In the genomic region with DNA sequence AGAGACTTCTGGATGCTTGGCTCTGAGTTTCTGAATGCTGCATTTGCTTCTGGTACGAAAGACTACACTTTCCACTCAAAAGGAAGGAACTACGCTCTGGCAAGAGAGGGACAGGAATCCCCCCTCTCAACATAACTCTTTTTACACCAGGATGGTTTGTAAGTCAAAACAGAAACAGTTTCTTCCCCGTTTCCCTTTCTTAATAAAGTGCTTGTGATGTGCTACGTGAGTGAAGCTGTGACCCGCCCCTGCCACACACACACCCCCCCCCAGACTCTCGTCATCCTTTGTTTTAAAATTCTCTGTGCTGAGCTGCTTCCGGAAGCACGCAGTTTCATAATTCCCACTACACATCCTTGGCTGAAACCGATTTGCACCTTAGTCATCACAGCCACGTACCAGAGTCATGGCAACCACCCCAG, we compare ENCODE assay signal across 8 mouse cellular contexts. TPM values are rescaled to one million over a fixed set of nuclear protein-coding genes. Genes with fewer than 3 reads are reported as not detected.
DNase-seq lines count a peak whose midpoint lies in the region; ATAC-seq and TF ChIP-seq lines count a peak whose summit lies in the region.

No protein-coding gene starts in this region.

- no peaks in the 10 kb centered on the region for H3K27me3 ChIP-seq in lung, embryonic 15.5 days
- no peaks in the 10 kb centered on the region for H3K27me3 ChIP-seq in intestine, embryonic 14.5 days (replicated peaks; ENCODE audit: control insufficient read depth, insufficient read depth, low read length)
- no peaks in the 10 kb centered on the region for H3K27me3 ChIP-seq in splenic B cell, adult 2 months (ENCODE audit: control insufficient read depth, insufficient read depth, low read length, poor library complexity, severe bottlenecking)

- peak; percentile 79 for ATAC-seq in lung, embryonic 15.5 days (ENCODE audit: borderline replicate concordance, extremely low read depth, low FRiP score, low TSS enrichment)
- ATAC-seq in intestine, embryonic 14.5 days (replicated peaks; ENCODE audit: low FRiP score, low TSS enrichment, low read depth): no peak

- H3K4me2 ChIP-seq in lung, embryonic 15.5 days: peak overlapping the region; percentile 39
- H3K4me2 ChIP-seq in intestine, embryonic 14.5 days (ENCODE audit: low read length): no peak overlapping the region

- no peak for TF ChIP-seq CTCF in gastrocnemius, adult 2 months (IDR thresholded peaks at IDR 0.05)
- TF ChIP-seq CTCF in lung, adult 2 months (IDR thresholded peaks at IDR 0.05; ENCODE audit: insufficient read depth, low read length): no peak

- H3K9ac ChIP-seq in lung, embryonic 15.5 days: no peak overlapping the region
- no peak overlapping the region for H3K9ac ChIP-seq in intestine, embryonic 14.5 days (ENCODE audit: low read length)

- no peaks in the 10 kb centered on the region for H3K9me3 ChIP-seq in lung, embryonic 15.5 days
- no peaks in the 10 kb centered on the region for H3K9me3 ChIP-seq in intestine, embryonic 14.5 days (ENCODE audit: control insufficient read depth, low read length)

- H3K4me3 ChIP-seq in gastrocnemius, adult 2 months: peak overlapping the region; percentile 47
- 0 out of 2 replicates have a peak overlapping the region, but pooled peaks have one; percentile 2 for H3K4me3 ChIP-seq in lung, embryonic 15.5 days
- H3K4me3 ChIP-seq in lung, adult 2 months (replicated peaks; ENCODE audit: extremely low read depth, low read depth, low read length): no peak overlapping the region
- H3K4me3 ChIP-seq in intestine, embryonic 14.5 days (ENCODE audit: low read depth, low read length): no peak overlapping the region

- 24% methylated on average over 10 of the region's 10 CpGs for WGBS in lung, embryonic 15.5 days
- 19% methylated on average over 10 of the region's 10 CpGs for WGBS in lung, adult 2 months
- 48% methylated on average over 10 of the region's 10 CpGs for WGBS in intestine, embryonic 14.5 days

- H3K4me1 ChIP-seq in lung, embryonic 15.5 days: peaks cover 17% of the 10 kb centered on the region
- peaks cover 5% of the 10 kb centered on the region for H3K4me1 ChIP-seq in lung, adult 2 months (ENCODE audit: control insufficient read depth, insufficient read depth, low read length)
- H3K4me1 ChIP-seq in intestine, embryonic 14.5 days (replicated peaks; ENCODE audit: control insufficient read depth, insufficient read depth, low read length): no peaks in the 10 kb centered on the region

- no peak for TF ChIP-seq POLR2A in lung, adult 2 months (IDR thresholded peaks at IDR 0.05; ENCODE audit: borderline replicate concordance, extremely low read depth, low read depth, low read length)

- intact Hi-C loops in gastrocnemius, adult 2 months (cut with DNase I): no loop called here

- no peak for DNase-seq in gastrocnemius, adult 2 months
- DNase-seq in gastrocnemius, postnatal 4 days (ENCODE audit: low spot score in 2 of 2): no peak
- DNase-seq in lung, adult 2 months: no peak
- DNase-seq in intestine, embryonic 14.5 days (ENCODE audit: low spot score): no peak
- peak; percentile 45 for DNase-seq in splenic B cell, adult 2 months (ENCODE audit: low read depth, low spot score)
- no peak for DNase-seq in ovary, postnatal 14 days (ENCODE audit: low spot score)
- DNase-seq in layer of hippocampus, adult 8-10 months (ENCODE audit: low spot score in 2 of 2): no peak

- H3K36me3 ChIP-seq in lung, embryonic 15.5 days: no peaks in the 10 kb centered on the region
- no peaks in the 10 kb centered on the region for H3K36me3 ChIP-seq in intestine, embryonic 14.5 days (ENCODE audit: control insufficient read depth, insufficient read depth, low read length)
- H3K36me3 ChIP-seq in splenic B cell, adult 2 months (ENCODE audit: control insufficient read depth, insufficient read depth, low read length, poor library complexity, severe bottlenecking): no peaks in the 10 kb centered on the region

- peak overlapping the region; percentile 70 for H3K27ac ChIP-seq in gastrocnemius, adult 2 months
- H3K27ac ChIP-seq in lung, embryonic 15.5 days: peak overlapping the region; percentile 74
- H3K27ac ChIP-seq in intestine, embryonic 14.5 days (ENCODE audit: low read depth): 0 out of 2 replicates have a peak overlapping the region, but pooled peaks have one; percentile 19

RNA-seq across cellular contexts. Expression of gene Gpr135, which starts 56.6 kb away (rescaled TPM):
- under 1 TPM; 0.13 to 0.14 TPM for total RNA-seq in gastrocnemius, adult 2 months (2021)
- 1 to 10 TPM; 1.1 to 1.3 TPM for total RNA-seq in gastrocnemius, postnatal 4 days (2021)
- polyA plus RNA-seq in lung, embryonic 15.5 days (2015; fragmentation: Nextera tagmentation; extraction: Ambion mirVana): 0.42 and 0.64 TPM in 2 replicates
- 1.4 and 1.9 TPM in 2 replicates for polyA plus RNA-seq in lung, adult 2 months (2012; rRNA removed)
- polyA plus RNA-seq in intestine, embryonic 14.5 days (2014; fragmentation: Nextera tagmentation; extraction: Ambion mirVana): 0.69 and 0.95 TPM in 2 replicates
- 10 to 100 TPM; 11.8 to 13.3 (median 12.9) TPM for total RNA-seq in layer of hippocampus, adult 8-10 months (2022)

Comparison
In these comparisons a context has a peak if more than half of its experiments do, and no peak if none do; other contexts are left out.
1. H3K4me3 ChIP-seq: peak in gastrocnemius, adult 2 months (single experiment) and lung, embryonic 15.5 days (single experiment); none in lung, adult 2 months (single experiment) and intestine, embryonic 14.5 days (single experiment).
2. H3K27ac ChIP-seq: peak in every context shown above with its lines; median percentile 74 in lung, embryonic 15.5 days; 70 in gastrocnemius, adult 2 months; 19 in intestine, embryonic 14.5 days.
3. RNA of gene Gpr135, which starts 56.6 kb away (total RNA-seq): 11.8 to 13.3 TPM in layer of hippocampus, adult 8-10 months; 1.1 to 1.3 TPM in gastrocnemius, postnatal 4 days and 0.13 to 0.14 TPM in gastrocnemius, adult 2 months; every median in the first group is over 4 times any median in the second.